In the genomic region with DNA sequence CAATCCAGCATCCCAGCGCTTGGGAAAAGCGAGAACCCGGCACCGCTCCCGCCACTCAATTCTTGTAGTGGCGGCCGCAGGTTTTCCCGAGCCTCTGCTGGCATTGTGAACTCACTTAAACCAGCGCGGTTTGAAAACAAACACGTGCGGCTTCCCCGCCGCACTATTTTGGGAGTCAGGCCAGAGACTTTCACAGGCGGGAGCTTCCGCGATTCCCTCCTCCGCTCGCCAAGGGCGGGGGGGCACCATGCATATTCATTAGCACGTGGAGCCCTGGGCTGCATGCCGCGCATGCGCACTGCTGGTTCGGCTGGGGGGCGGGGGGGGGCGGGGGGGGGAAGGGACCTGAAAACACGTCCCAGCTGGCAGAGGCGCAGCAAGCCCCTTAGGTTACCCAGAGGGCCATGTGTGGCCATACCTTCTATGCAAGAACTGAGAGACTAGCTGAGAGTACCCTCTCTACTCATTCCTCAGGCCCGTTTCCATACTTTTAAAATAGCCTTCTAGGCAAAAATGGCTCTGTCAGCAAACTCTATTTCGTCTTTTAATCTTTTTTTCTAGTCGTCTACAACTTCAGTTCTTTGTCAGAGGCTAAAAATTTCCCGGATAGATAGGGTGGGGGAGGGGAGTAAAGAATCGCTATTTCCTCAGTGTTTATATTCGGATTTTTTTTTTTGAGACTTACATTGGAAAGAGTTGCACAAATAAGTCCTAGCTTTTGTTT, we compare ENCODE assay signal across 8 mouse cellular contexts. TPM values are rescaled to one million over a fixed set of nuclear protein-coding genes. Genes with fewer than 3 reads are reported as not detected.
DNase-seq lines count a peak whose midpoint lies in the region; ATAC-seq and TF ChIP-seq lines count a peak whose summit lies in the region.

No protein-coding gene starts in this region.

- DNase-seq in frontal cortex, postnatal 10 days (ENCODE audit: low spot score in 2 of 2) = peak; percentile 59 to 68
- no peak for DNase-seq in frontal cortex, postnatal 25 days (ENCODE audit: low spot score in 2 of 2)
- DNase-seq in right cerebral cortex, postnatal 14 days = peak; percentile 34
- DNase-seq in right cerebral cortex, adult 18-20 months = no peak
- DNase-seq in spleen, postnatal 14 days (ENCODE audit: low spot score in 2 of 2) = no peak
- DNase-seq in adrenal gland, adult 8-10 months = no peak

- no peaks in the 10 kb centered on the region for H3K9me3 ChIP-seq in hindbrain, embryonic 15.5 days

- peaks cover 15% of the 10 kb centered on the region for H3K4me1 ChIP-seq in hindbrain, embryonic 15.5 days (replicated peaks)

- peak overlapping the region; percentile 32 for H3K4me3 ChIP-seq in hindbrain, embryonic 15.5 days
- H3K4me3 ChIP-seq in myocyte = peak overlapping the region; percentile 5

- TF ChIP-seq POLR2A in myocyte (IDR thresholded peaks at IDR 0.05; ENCODE audit: insufficient read length, low read depth) = no peak

- peak; percentile 85 for ATAC-seq in hindbrain, embryonic 15.5 days (ENCODE audit: low FRiP score, low read depth)

- WGBS in hindbrain, embryonic 15.5 days = 1% methylated on average over 34 of the region's 35 CpGs

- H3K36me3 ChIP-seq in hindbrain, embryonic 15.5 days = no peaks in the 10 kb centered on the region
- H3K36me3 ChIP-seq in myocyte (ENCODE audit: control insufficient read depth, insufficient read depth) = no peaks in the 10 kb centered on the region

- H3K9ac ChIP-seq in hindbrain, embryonic 15.5 days = peak overlapping the region; percentile 30; the same call in 1 of the 2 replicates

- H3K79me2 ChIP-seq in myocyte (ENCODE audit: control insufficient read depth, insufficient read depth) = no peaks in the 10 kb centered on the region

- peaks cover 40% of the 10 kb centered on the region for H3K27me3 ChIP-seq in hindbrain, embryonic 15.5 days
- no peaks in the 10 kb centered on the region for H3K27me3 ChIP-seq in myocyte (ENCODE audit: control insufficient read depth, insufficient read depth, insufficient read length)

- H3ac ChIP-seq in myocyte (ENCODE audit: control insufficient read depth, insufficient read length) = no peak overlapping the region

- peak overlapping the region; percentile 83 for H3K27ac ChIP-seq in hindbrain, embryonic 15.5 days (replicated peaks)

- H3K4me2 ChIP-seq in hindbrain, embryonic 15.5 days = peak overlapping the region; percentile 59
- H3K4me2 ChIP-seq in myocyte (ENCODE audit: low read depth) = peak overlapping the region; percentile 27

TF ChIP-seq in myocyte, 11 proteins besides CTCF, POLR2A, EP300 and RAD21:
- TF ChIP-seq MYOG (IDR thresholded peaks at IDR 0.05; ENCODE audit: control insufficient read depth in 1 of 3, insufficient read depth in 1 of 3, insufficient read length in 2 of 3, low read depth in 2 of 3) (no peak), REST (IDR thresholded peaks at IDR 0.05; ENCODE audit: insufficient read depth, insufficient read length) (no peak)

RNA-seq across cellular contexts. Expression of a gene that starts 6.4 kb away (rescaled TPM):
- polyA plus RNA-seq in hindbrain, embryonic 15.5 days (2015; fragmentation: Nextera tagmentation; extraction: Ambion mirVana) = 52.6 and 61.6 TPM in 2 replicates
- polyA plus RNA-seq in myocyte (2012; fragmentation: generic; extraction: Trizol) = 1.3 TPM
- not detected for total RNA-seq in adrenal gland, adult 8-10 months (2022)

RNA-seq across cellular contexts. Expression of a gene that starts 9.8 kb away (rescaled TPM):
- 13.5 and 14.8 TPM in 2 replicates for polyA plus RNA-seq in hindbrain, embryonic 15.5 days (2015; fragmentation: Nextera tagmentation; extraction: Ambion mirVana)
- polyA plus RNA-seq in myocyte (2012; fragmentation: generic; extraction: Trizol) = 5.4 TPM
- under 1 TPM in 1 of 4 experiments, not detected in 3; 0.28 TPM for total RNA-seq in adrenal gland, adult 8-10 months (2022)

Comparison
In these comparisons a context has a peak if more than half of its experiments do, and no peak if none do; other contexts are left out.
1. DNase-seq: peak in frontal cortex, postnatal 10 days (2 of 2) and right cerebral cortex, postnatal 14 days (single experiment); none in frontal cortex, postnatal 25 days (0 of 2), right cerebral cortex, adult 18-20 months (single experiment), spleen, postnatal 14 days (0 of 2) and adrenal gland, adult 8-10 months (single experiment).
2. RNA of a gene that starts 6.4 kb away (polyA plus RNA-seq): 52.6 to 61.6 TPM in hindbrain, embryonic 15.5 days; 1.3 TPM in myocyte (single experiment); every median in the first group is over 10 times any median in the second.